Mouse (Mus musculus) heart, adult 2 months (tissue): ENCODE measurements around the gene Olfr652. TPM values are rescaled to one million over a fixed set of nuclear protein-coding genes. Genes with fewer than 3 reads are reported as not detected.

ENCODE experiments used
- DNase-seq, 2 experiments: peaks; one replicate each; pipeline ENCODE4 v3.0.0; 2021
- H3K27ac ChIP-seq: fragments of 200-600 bp; 2 replicates; pipeline ENCODE4 v1.8.1; 2022
- H3K27me3 ChIP-seq: fragments of 200-500 bp; 2 replicates; pipeline ENCODE4 v1.6.1; 2012; ENCODE audit warnings: mild to moderate bottlenecking, low read length, inconsistent platforms, mixed read lengths; ENCODE audit not compliant: control insufficient read depth, insufficient read depth
- H3K36me3 ChIP-seq: fragments of 200-500 bp; 2 replicates; pipeline ENCODE4 v1.6.1; 2012; ENCODE audit warnings: low read length, inconsistent platforms; ENCODE audit not compliant: control insufficient read depth, insufficient read depth
- H3K4me1 ChIP-seq: fragments of 200-500 bp; 2 replicates; pipeline ENCODE4 v1.6.1; 2011; ENCODE audit warnings: low read length; ENCODE audit not compliant: control insufficient read depth, insufficient read depth
- H3K4me3 ChIP-seq: fragments of 200-600 bp; 2 replicates; pipeline ENCODE4 v1.8.1; 2022
- H3K79me2 ChIP-seq: fragments of 200-500 bp; replicated peaks from 2 replicates; pipeline ENCODE4 v1.6.1; 2012; ENCODE audit warnings: mild to moderate bottlenecking, inconsistent platforms, low read length, moderate library complexity, mixed read lengths; ENCODE audit not compliant: control insufficient read depth, insufficient read depth
- H3K9ac ChIP-seq: fragments of 200-500 bp; 2 replicates; pipeline ENCODE4 v1.6.1; 2012; ENCODE audit warnings: low read depth, mild to moderate bottlenecking, control low read depth, inconsistent platforms, low read length, mixed read lengths
- CTCF ChIP-seq: fragments of 200-600 bp; IDR thresholded peaks from 2 replicates; pipeline ENCODE4 v1.8.1; 2022; ENCODE audit warnings: antibody characterized with exemption, mild to moderate bottlenecking, moderate library complexity
- EP300 ChIP-seq: fragments of 200-500 bp; IDR thresholded peaks from 2 replicates; pipeline ENCODE4 v1.6.1; 2011; ENCODE audit warnings: low read depth, low read length, control low read depth; ENCODE audit not compliant: insufficient read depth
- POLR2A ChIP-seq: fragments of 200-500 bp; IDR thresholded peaks from 2 replicates; pipeline ENCODE4 v1.6.1; 2011; ENCODE audit warnings: mild to moderate bottlenecking, low read depth, low read length, control low read depth; ENCODE audit not compliant: insufficient read depth
- WGBS: fragments of 180-500 bp; shearing (Covaris S2); methylation state at CpG from one replicate; pipeline ENCODE4 v1.1.7; 2018; 5-methylcytosine and 5-hydroxymethylcytosine counted together
- intact Hi-C: fragments of 180-260 bp; cut with DNase I; formaldehyde crosslinking; loops from one replicate; pipeline ENCODE4 v1.15.1; 2025
- long read RNA-seq: library from polyadenylated mRNA; stranded (forward); transcript quantifications from one replicate; pipeline ENCODE4 v2.0.0, GENCODE M21; 2021
- polyA plus RNA-seq: library from polyadenylated mRNA; depleted of rRNA; stranded (reverse); fragments of >200 nt; gene quantifications from 2 replicates; pipeline ENCODE4 v1.2.3, GENCODE M21; 2012; rRNA removed
- total RNA-seq, 2 experiments: library from RNA; stranded (reverse); gene quantifications; 2 replicates each; pipeline ENCODE4 v1.2.3; 2021

Olfr652 gene
- total RNA-seq, result not detected
- not detected in 2 replicates for polyA plus RNA-seq
- long read RNA-seq, result 0 reads

- no peaks in the 10 kb centered on the region for H3K4me1 ChIP-seq
- DNase-seq, result no peak
- TF ChIP-seq CTCF, result no peak
- TF ChIP-seq POLR2A, result no peak
- TF ChIP-seq EP300, result no peak
- H3K4me3 ChIP-seq, result no peak within 1 kb of the TSS
- no peak within 1 kb of the TSS for H3K9ac ChIP-seq
- H3K36me3 ChIP-seq, result no peaks in the 10 kb centered on the region
- H3K79me2 ChIP-seq, result no peaks in the 10 kb centered on the region
- H3K27me3 ChIP-seq, result no peaks in the 10 kb centered on the region
- intact Hi-C loops, result no loop called here
- H3K27ac ChIP-seq, result no peak within 1 kb of the TSS
Measured at GRCm38 (mm10) chr7:104560601-104561000, at the start of gene Olfr652. Olfr652 (plus strand) TSS chr7:104560901.

GRCm38 (mm10) chr7:104549833-104550232 lies 10.9 kb upstream of the Olfr652 start, which contains the start of gene Olfr651:
Olfr651 (plus strand) TSS chr7:104550133.
- intact Hi-C loops, result no loop called here

DNA sequence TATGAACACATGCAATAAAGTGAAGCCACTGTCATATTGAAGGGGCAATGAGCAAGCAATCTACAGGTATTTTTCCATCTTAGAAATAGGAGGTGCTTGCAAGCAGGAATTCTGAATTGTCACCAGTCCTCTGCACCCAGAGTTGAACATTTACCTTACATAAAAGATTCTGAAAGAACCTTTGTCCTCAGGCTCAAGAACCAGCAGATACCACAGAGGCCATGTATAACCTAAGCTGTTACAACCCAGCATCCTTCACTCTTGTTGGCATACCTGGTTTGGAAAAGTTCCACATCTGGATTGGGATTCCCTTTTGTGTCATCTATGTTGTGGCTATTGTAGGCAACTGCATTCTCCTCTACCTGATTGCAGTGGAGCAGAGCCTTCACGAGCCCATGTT lies 8.0 kb upstream of the Olfr652 start:
- Histone ChIP-seq H3K4me3 (no peak overlapping the region), H3K27me3 (no peaks in the 10 kb centered on the region), H3K36me3 (no peaks in the 10 kb centered on the region), H3K9ac (no peak overlapping the region), H3K4me1 (no peaks in the 10 kb centered on the region), H3K27ac (no peak overlapping the region), H3K79me2 (no peaks in the 10 kb centered on the region)
- WGBS, result 46% methylated on average over 1 of the region's 1 CpGs
- intact Hi-C loops, result no loop called here
- TF ChIP-seq POLR2A (no peak), EP300 (no peak), CTCF (no peak)
- DNase-seq, result no peak

More at GRCm38 (mm10) chr7:104549833-104550232, 10.9 kb upstream of the Olfr652 start, which contains the start of gene Olfr651:
- no peaks in the 10 kb centered on the region for H3K4me1 ChIP-seq
- no peaks in the 10 kb centered on the region for H3K36me3 ChIP-seq
- no peak for DNase-seq
- H3K9ac ChIP-seq, result no peak within 1 kb of the TSS
- 59% methylated on average over 5 of the region's 5 CpGs for WGBS
- no peak within 1 kb of the TSS for H3K27ac ChIP-seq
- TF ChIP-seq CTCF (no peak), POLR2A (no peak), EP300 (no peak)
- H3K27me3 ChIP-seq, result no peaks in the 10 kb centered on the region
- H3K4me3 ChIP-seq, result no peak within 1 kb of the TSS
- no peaks in the 10 kb centered on the region for H3K79me2 ChIP-seq

GRCm38 (mm10) chr7:104577014-104577413 lies 16.3 kb downstream of the Olfr652 start, which contains the start of gene Olfr653:
Olfr653 (plus strand) TSS chr7:104577314.
- Histone ChIP-seq H3K4me1 (no peaks in the 10 kb centered on the region), H3K79me2 (no peaks in the 10 kb centered on the region), H3K27ac (no peak within 1 kb of the TSS), H3K27me3 (no peaks in the 10 kb centered on the region), H3K4me3 (no peak within 1 kb of the TSS), H3K9ac (no peak within 1 kb of the TSS), H3K36me3 (no peaks in the 10 kb centered on the region)
- intact Hi-C loops, result no loop called here
- 22% methylated on average over 2 of the region's 2 CpGs for WGBS
- TF ChIP-seq POLR2A (no peak), CTCF (no peak), EP300 (no peak)
- no peak for DNase-seq

GRCm38 (mm10) chr7:104580846-104581245 lies 20.1 kb downstream of the Olfr652 start:
- H3K4me1 ChIP-seq, result no peaks in the 10 kb centered on the region
- TF ChIP-seq POLR2A (no peak), CTCF (no peak), EP300 (no peak)
- no peak overlapping the region for H3K4me3 ChIP-seq
- no peak for DNase-seq
- no peaks in the 10 kb centered on the region for H3K27me3 ChIP-seq
- intact Hi-C loops, result no loop called here
- H3K36me3 ChIP-seq, result no peaks in the 10 kb centered on the region
- H3K27ac ChIP-seq, result no peak overlapping the region
- WGBS, result 85% methylated on average over 4 of the region's 4 CpGs
- H3K79me2 ChIP-seq, result no peaks in the 10 kb centered on the region
- H3K9ac ChIP-seq, result no peak overlapping the region

GRCm38 (mm10) chr7:104581429-104581828 lies 20.7 kb downstream of the Olfr652 start:
- 79% methylated on average over 4 of the region's 4 CpGs for WGBS

More at GRCm38 (mm10) chr7:104581429-104581828, 20.7 kb downstream of the Olfr652 start:
- DNase-seq, result no peak
- H3K27ac ChIP-seq, result no peak overlapping the region
- TF ChIP-seq EP300 (no peak), CTCF (no peak), POLR2A (no peak)
- H3K36me3 ChIP-seq, result no peaks in the 10 kb centered on the region
- intact Hi-C loops, result no loop called here
- no peak overlapping the region for H3K4me3 ChIP-seq
- H3K4me1 ChIP-seq, result no peaks in the 10 kb centered on the region
- no peak overlapping the region for H3K9ac ChIP-seq
- H3K79me2 ChIP-seq, result no peaks in the 10 kb centered on the region
- H3K27me3 ChIP-seq, result no peaks in the 10 kb centered on the region
